Mouse (Mus musculus) sigmoid colon, adult 10 weeks (tissue): ENCODE measurements around the gene Prpf6. TPM values are rescaled to one million over a fixed set of nuclear protein-coding genes. Genes with fewer than 3 reads are reported as not detected.

Experiments used
- polyA plus RNA-seq: library from polyadenylated mRNA; stranded (reverse); fragments of 350-450 nt; fragmentation: Illumina TruSeq; extraction: RNeasy Lipid Tissue Mini Kit (QIAGEN cat#74804); gene quantifications from one replicate; pipeline ENCODE4 v1.2.3, GENCODE M21; 2014; ENCODE audit warnings: low read depth, low replicate concordance

The Prpf6 gene
- polyA plus RNA-seq: 24.1 TPM

DNA sequence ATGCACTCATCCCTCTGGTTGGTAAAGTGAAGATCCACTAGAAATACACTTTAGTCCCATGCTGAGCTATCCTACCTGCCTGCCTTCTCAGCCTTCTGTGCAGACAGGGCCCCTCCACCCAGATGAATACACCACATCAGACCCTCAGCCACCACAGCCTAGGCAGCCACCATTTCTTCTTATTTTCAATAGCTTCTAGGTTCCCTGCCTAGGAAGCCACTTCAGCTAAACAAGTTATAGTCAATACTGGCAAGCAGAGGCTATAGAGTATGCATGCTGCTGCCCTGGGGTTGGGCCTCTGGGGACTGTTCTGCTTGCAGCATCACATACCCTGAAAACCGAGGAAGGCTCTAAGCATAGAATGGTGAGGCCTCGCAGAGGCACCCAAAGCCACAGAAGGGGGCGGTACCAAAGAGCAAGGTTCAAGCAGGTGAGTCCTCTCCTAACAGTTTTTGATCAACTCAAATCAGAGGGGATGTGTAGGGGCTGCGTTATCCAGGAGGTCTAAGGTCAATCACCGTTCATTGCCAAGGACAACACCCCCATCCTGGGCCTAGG, at the start of gene Prpf6:
TSS of gene Prpf6 (plus strand) at position 341 of the 558 bp plus-strand sequence.

DNA sequence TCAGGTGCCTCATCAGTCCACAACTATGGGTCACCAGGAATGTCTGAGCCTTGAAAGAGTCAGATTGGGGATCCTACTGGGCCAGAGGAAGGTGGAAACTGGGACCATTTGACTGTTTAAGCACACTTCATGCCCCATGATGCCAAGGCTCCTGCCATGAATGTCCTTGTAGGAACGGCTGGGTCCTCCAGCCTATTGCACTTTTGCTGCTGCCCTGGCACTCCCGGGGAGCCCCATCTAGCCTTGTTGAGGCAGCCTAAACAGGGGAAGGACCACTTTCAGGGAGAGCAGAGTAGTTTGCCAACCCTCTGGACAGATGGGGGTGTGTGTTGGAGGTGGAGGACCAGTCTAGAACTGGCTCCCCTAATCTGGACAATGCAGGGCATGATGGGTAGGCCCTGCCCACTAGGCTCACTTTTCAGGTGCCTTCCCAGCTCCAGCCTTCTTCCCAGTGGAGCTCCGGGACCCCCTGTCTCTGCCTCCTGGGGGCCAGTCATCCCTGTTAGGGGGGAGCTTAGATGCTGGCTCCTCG, 7.2 kb upstream of the Prpf6 start, which contains the start of gene Uckl1:
TSS of gene Uckl1 (minus strand) at position 482 of the 532 bp plus-strand sequence.

DNA sequence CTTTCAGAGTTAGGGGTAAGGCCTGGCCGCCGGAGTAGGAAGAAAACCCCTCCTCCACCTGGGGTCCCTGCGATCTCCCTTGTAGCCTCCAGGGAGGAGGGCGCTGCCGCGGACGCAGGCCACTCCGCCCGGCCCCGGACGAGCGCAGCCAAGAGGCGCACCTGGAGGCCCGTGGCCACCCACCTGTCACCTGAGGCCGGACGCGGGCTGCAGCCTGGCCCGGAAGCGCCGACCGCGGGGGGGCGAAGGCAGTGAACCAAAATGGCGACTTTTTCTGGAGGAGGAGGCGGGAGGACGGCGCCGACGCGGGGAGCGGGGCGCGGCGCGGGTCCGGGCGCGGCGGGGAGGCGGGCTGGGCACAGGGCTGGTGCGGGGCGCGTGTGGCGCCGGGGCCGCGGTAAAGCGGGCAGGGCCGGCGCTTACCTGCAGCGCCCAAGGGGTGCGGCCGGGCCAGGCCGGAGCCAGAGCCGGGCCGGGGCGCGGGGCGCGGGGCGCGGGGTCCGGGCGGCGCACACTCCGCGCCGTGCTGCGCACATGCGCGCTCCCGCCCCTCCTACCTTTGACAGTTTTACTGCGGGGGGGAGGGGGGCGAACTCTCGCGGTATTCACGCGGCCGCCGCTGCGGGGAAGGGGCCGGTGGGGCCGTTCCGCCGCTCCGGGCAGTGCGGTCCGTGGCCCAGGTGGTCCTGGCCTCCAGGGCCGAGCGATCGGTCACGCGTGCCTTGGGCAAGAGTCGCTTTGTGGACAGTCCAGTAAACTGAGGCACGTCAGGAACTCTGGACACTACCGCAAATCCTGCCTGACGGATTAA, 768 bp downstream of the Prpf6 start, which contains the start of gene Zfp512b:
TSS of gene Zfp512b (minus strand) at position 573 of the 811 bp plus-strand sequence.

GRCm38 (mm10) chr2:181598454-181599351, 7.0 kb downstream of the Prpf6 start, which contains the start of gene Samd10:
Samd10 (minus strand) TSS chr2:181599212.

GRCm38 (mm10) chr2:181656734-181657133, 65.1 kb downstream of the Prpf6 start, which contains the start of gene Gm29797:
Gm29797 (plus strand) TSS chr2:181657034.

GRCm38 (mm10) chr2:181671326-181671725, 79.7 kb downstream of the Prpf6 start, which contains the start of gene Sox18:
Sox18 (minus strand) TSS chr2:181671640.

GRCm38 (mm10) chr2:181679951-181680715, 88.5 kb downstream of the Prpf6 start, which contains the start of gene Tcea2:
Tcea2 (plus strand) TSS chr2:181680310.

GRCm38 (mm10) chr2:181693339-181694280, 101.9 kb downstream of the Prpf6 start, which contains the start of gene Rgs19:
Rgs19 (minus strand) TSS chr2:181693977.

GRCm38 (mm10) chr2:181698241-181698640, 106.6 kb downstream of the Prpf6 start, which contains the start of gene Lkaaear1:
Lkaaear1 (minus strand) TSS chr2:181698442.

Other genes starting within 250 kb of the Prpf6 start
- gene Zgpat, start 226.9 kb upstream of the Prpf6 start, polyA plus RNA-seq: 2.1 TPM
- 44.4 TPM for gene Arfrp1, start 226.5 kb upstream of the Prpf6 start, polyA plus RNA-seq
- 1.2 TPM for gene Lime1, start 211.8 kb upstream of the Prpf6 start, polyA plus RNA-seq
- gene Zbtb46, start 132.4 kb upstream of the Prpf6 start, polyA plus RNA-seq: 1.5 TPM
- not detected for gene Abhd16b, start 98.7 kb upstream of the Prpf6 start, polyA plus RNA-seq
- 47.1 TPM for gene Tpd52l2, start 94.7 kb upstream of the Prpf6 start, polyA plus RNA-seq
- 72.7 TPM for gene Dnajc5, start 71.4 kb upstream of the Prpf6 start, polyA plus RNA-seq
- gene Uckl1, start 7.0 kb upstream of the Prpf6 start, polyA plus RNA-seq: 22.6 TPM
- gene Zfp512b, start 935 bp downstream of the Prpf6 start, polyA plus RNA-seq: 4.3 TPM
- 10.4 TPM for gene Samd10, start 7.3 kb downstream of the Prpf6 start, polyA plus RNA-seq
- gene Gm29797, start 65.2 kb downstream of the Prpf6 start, polyA plus RNA-seq: not detected
- gene Sox18, start 79.8 kb downstream of the Prpf6 start, polyA plus RNA-seq: not detected
- gene Tcea2, start 88.4 kb downstream of the Prpf6 start, polyA plus RNA-seq: not detected
- gene Rgs19, start 102.1 kb downstream of the Prpf6 start, polyA plus RNA-seq: 10.6 TPM
- gene Lkaaear1, start 106.6 kb downstream of the Prpf6 start, polyA plus RNA-seq: not detected
- 0.25 TPM for gene Oprl1, start 123.1 kb downstream of the Prpf6 start, polyA plus RNA-seq
- gene Myt1, start 171.5 kb downstream of the Prpf6 start, polyA plus RNA-seq: 1.4 TPM
- 200 TPM for gene Pcmtd2, start 246.0 kb downstream of the Prpf6 start, polyA plus RNA-seq